Mouse (Mus musculus) retina, adult 2 months (tissue): ENCODE measurements at regions not wholly inside any gene's neighbourhood (a gene's known extent, or its start where the extent isn't known, plus 50 kb on each side); places are given as distances from the start of the nearest gene placed in this dataset.

Source experiments
- DNase-seq: peaks from one replicate; pipeline ENCODE4 v3.0.0-alpha.2; 2012; ENCODE audit warnings: low read depth, low spot score

DNA sequence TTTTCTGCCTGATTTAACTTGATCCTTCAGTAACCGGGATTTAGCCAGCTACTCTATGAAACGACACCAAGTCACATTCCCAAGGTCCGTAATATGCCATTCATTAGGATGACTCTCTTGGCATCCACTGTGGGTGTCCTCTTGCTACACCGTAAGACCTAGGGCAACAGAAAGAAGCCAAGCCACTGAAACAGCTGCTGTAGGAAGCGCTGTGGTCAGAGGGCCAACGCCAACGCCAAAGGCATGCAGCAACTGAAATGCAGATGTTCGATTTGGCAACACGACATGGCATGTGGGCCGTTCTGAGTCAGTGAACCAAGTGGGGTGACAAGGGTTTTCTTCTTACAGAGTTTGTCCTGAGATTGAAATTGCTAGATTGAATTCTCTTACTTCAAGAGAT, 527.9 kb upstream of the Mpdz start:
- DNase-seq, result no peak

DNA sequence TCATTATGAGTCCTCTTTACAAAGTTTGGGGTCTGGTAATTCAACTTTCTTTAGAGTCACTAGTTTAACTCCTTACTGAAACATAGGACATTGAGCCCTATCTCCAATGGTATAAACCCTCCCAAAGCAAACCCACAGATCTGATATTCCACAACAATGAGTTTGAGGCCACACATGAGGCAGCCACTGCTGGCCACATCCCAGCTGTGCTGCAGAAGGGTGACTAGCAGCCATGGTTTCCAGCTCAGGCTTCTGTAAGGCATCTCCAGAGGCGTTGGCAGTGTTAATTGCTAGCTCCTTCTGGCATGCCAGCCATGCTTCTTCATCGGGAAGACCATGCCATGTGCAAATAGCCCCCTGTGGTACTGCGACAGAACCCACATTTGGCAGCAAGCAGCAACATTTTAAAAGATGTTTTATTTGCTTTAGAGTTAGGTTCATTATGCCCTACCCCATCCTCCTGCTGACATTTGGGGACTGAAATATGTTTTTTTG, 527.1 kb upstream of the Mpdz start:
- no peak for DNase-seq

- no peak for DNase-seq
Measured at GRCm38 (mm10) chr4:81966054-81966623, 523.5 kb upstream of the Mpdz start.

- no peak for DNase-seq
Measured at GRCm38 (mm10) chr4:81963112-81963511, 520.5 kb upstream of the Mpdz start.

DNA sequence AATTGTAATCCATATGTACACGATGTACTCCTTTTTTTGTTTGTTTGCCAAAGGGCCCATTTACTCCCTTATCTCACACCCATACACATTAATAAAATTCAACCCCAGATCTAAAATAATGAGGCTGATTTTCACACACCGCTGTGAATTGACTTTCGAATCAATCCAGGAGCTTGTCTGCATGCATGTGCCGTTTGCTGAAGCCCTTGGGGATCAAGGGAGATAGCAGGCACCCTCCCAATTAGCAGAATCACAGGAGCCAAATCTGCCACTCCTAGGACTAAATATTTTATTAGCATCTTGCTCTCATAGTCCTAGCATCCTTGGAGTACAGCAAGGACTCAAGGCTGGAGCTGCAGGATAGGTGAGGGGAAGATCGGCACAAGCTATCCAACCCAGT, 520.0 kb upstream of the Mpdz start:
- no peak for DNase-seq

DNA sequence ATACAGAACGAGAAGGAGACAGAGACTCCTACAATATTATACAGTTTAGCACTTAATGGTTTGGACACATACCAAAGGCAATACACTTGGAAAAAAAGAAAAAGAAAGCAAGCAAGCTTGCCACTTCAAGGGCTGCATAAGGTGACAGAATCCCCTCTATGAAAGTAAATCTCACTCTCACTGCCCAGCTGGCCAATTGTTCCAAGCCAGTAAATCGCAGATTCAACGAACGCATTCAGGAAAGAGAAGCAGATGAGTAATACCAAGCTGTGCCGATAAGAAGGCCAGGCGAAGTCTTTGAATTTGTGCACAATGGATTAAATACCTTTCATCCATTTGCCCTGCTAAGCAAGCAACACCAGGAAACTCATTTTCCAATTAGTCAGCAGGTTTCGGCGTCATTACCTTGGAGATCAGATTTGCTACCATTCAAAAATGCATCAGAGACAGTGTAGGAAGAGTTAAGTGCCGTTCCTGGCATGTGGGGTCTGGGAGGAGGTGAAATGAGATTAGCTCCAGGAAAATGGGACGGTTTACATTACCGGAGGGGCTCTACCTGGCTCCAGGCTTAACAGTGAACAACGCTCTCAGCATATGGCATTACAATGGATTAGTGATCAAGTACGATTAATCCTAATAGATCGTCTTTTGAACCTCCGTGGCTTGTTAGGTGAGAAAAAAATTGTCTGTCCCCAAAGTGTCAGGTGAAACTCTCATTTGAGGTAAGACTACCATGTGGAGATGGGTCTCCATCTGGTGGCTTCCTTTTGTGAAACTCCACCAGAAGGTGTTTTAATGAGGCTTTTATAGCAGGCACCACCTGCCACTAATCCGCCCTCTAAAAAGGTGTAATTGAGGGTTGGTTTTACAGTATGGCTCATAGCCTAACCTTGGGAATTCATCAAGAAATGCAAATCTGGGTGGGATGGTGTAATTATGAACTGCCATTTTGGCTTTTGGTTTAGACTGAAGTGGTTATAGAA, 518.2 kb upstream of the Mpdz start:
- no peak for DNase-seq

- DNase-seq, result no peak
Measured at GRCm38 (mm10) chr4:81956926-81957694, 514.5 kb upstream of the Mpdz start.

DNA sequence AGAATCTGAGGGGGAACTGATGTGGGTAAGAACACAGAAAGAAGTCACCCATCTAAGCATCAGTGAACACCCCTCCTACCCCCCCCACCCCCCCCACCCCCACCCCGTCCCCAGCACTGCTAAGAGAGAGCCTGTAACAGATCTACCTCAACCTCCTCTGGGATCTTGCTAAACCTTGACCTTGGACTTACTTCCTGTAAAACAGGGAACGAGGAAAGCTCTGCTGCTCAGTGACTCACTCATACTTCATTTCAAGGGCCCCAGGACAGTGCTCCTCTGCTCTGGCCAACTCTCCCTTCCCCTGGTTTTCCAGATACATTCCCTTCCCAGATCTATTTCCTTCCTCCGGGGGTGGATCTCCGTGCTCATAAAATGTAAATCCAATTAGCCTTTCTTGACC, 510.4 kb upstream of the Mpdz start:
- DNase-seq, result no peak

DNA sequence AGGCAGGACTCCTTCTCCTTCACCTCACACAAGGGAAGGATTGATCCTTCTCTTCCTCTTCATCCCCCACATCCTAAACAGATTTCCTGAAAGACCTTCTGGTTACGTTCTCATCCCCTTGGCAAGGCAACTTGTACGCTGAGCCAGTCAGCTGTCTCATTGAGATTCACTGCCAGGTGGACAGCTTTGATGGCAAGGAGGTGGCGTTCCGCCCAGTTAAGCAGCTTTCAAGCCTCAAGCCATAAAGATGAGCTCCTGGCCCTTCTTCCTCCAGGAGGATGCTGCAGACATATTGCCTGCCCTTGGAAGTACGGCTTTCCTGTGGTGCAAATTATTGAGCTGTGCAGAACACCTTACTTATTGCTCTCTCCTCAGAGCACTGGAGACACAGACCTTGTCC, 494.8 kb upstream of the Mpdz start:
- DNase-seq, result no peak

- DNase-seq, result no peak
Measured at GRCm38 (mm10) chr4:81930956-81931355, 488.3 kb upstream of the Mpdz start.

- no peak for DNase-seq
Measured at GRCm38 (mm10) chr4:81928581-81929244, 486.1 kb upstream of the Mpdz start.

- DNase-seq, result no peak
Measured at GRCm38 (mm10) chr4:81927176-81927714, 484.6 kb upstream of the Mpdz start.

GRCm38 (mm10) chr4:81926662-81927141, 484.1 kb upstream of the Mpdz start:
- no peak for DNase-seq

- DNase-seq, result no peak
Measured at GRCm38 (mm10) chr4:81925611-81926010, 483.0 kb upstream of the Mpdz start.

DNA sequence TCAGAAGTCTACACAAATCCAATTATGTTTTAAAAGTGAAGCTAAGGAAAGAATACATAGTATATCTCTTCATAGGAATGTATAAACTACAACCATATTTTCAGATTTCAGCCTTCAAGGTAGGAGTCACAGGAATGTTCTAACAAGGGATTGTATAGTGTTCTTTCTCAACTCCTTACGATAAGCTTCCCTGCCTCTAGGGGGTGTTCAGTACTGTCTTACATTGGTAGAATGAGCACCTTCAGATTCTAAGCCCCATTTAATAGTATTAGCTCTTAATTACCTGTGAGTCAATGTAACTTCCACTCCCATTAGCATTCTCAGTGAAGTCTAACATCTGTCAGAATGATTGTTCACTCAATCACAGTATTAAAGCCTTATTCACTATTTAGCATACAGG, 481.5 kb upstream of the Mpdz start:
- no peak for DNase-seq

DNA sequence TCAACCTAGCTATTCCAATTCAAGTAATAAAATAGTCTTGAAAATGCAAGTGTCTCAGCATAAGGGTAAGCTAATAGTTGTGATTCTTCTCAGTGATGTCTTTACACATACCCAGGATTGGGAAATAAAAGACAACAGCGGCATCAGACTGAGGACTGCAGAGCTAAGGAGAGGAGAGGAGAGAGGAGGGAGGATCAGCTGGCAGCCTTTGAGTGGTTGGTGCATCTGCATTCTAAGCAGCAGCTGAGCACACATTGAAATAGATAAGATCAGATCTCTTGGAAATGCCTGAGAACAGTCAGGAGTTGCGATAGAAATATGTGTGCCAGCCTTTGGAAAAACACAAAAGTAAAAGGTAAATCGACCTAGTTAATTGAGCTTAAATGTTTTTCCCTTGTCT, 480.3 kb upstream of the Mpdz start:
- no peak for DNase-seq

GRCm38 (mm10) chr4:81914971-81915370, 472.4 kb upstream of the Mpdz start:
- DNase-seq, result no peak

DNA sequence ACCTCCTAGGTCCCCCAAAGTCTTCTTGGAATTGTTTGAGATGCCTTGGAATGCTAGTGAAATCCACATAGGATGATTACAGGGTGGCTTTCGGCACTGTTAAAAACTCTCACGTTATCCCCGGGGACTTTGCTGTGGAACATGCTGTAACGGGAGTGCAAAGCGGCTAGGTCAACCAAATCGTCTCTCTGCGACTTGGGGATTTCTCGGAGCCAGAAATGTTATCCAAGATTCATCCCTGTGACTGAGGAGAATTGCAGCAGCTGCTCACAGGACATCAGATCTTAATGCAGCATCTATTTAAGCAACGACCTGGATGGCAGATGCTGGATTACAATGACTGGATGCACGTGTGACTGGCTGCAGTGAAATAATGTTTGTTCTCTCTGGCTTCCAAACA, 470.7 kb upstream of the Mpdz start:
- DNase-seq, result no peak

DNA sequence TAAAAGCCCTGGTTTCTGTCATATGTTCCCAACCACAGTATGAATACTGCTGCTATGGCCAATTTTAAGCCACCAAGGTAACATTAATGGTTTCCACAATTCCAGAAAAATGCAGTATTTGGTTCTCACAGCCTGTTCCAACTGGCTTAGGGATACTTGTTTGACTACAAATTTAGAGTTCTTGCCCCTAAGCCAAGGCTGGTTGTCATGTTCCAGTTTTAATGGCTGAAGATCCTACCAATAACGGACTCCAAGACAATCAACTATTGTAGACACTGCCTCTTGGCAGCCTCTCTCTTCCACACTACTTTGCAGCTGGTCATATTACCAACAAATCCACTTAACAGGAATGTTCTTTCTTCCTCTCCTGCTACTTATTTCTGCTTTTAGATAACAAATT, 470.0 kb upstream of the Mpdz start:
- no peak for DNase-seq

- no peak for DNase-seq
Measured at GRCm38 (mm10) chr4:81899961-81900540, 457.4 kb upstream of the Mpdz start.

DNA sequence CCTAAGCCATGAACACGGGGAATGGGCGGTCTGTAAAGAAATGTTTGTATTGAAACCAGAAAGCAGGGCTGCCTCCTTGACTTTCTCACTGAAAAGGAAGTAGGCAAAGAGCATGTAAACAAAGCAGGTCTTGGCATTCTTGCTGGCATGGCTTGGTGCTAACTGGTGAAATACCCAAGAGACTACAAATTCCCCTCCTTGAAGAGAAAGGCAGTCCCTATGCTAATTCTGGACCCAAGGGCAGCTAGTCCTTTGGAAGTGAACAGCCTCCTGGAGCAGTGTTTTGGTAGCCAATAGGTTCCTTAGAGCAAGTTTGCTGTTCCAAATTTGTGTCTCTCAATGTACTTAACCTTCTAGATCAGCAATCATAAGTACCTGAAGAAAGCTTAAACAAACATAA, 456.0 kb upstream of the Mpdz start:
- DNase-seq, result no peak
